Mouse (Mus musculus) large intestine, adult 2 months (tissue): ENCODE results near the gene Six6. TPM values are rescaled to one million over a fixed set of nuclear protein-coding genes. Genes with fewer than 3 reads are reported as not detected.

Experiments
- DNase-seq: peaks from one replicate; pipeline ENCODE4 v3.0.0-alpha.2; 2012; ENCODE audit warnings: low read depth, low spot score
- WGBS: fragments of 180-500 bp; shearing (Covaris S2); methylation state at CpG from one replicate; pipeline ENCODE4 v1.1.7; 2018; 5-methylcytosine and 5-hydroxymethylcytosine counted together
- polyA plus RNA-seq: library from polyadenylated mRNA; depleted of rRNA; stranded (reverse); fragments of >200 nt; gene quantifications from 2 replicates; pipeline ENCODE4 v1.2.3, GENCODE M21; 2012; rRNA removed

The Six6 gene
- polyA plus RNA-seq, 1 experiment = not detected

GRCm38 (mm10) chr12:72953858-72954257 lies 14.2 kb downstream of the Six6 start:
- WGBS = 85% methylated on average over 5 of the region's 5 CpGs
- no peak for DNase-seq

GRCm38 (mm10) chr12:72954906-72955305 lies 15.2 kb downstream of the Six6 start:
- WGBS = 32% methylated on average over 4 of the region's 4 CpGs
- no peak for DNase-seq

GRCm38 (mm10) chr12:72957829-72958424 lies 18.2 kb downstream of the Six6 start:
- WGBS = 57% methylated on average over 6 of the region's 6 CpGs
- DNase-seq = no peak

- 93% methylated on average over 3 of the region's 3 CpGs for WGBS
- DNase-seq = no peak
Observed at GRCm38 (mm10) chr12:72958446-72958845, 18.8 kb downstream of the Six6 start.

- DNase-seq = no peak
- WGBS = 67% methylated on average over 6 of the region's 6 CpGs
Observed at GRCm38 (mm10) chr12:72962761-72963160, 23.1 kb downstream of the Six6 start.

GRCm38 (mm10) chr12:72967541-72967940 lies 27.8 kb downstream of the Six6 start:
- DNase-seq = no peak
- 81% methylated on average over 7 of the region's 7 CpGs for WGBS

- WGBS = 71% methylated on average over 14 of the region's 14 CpGs
- no peak for DNase-seq
Observed at GRCm38 (mm10) chr12:72970620-72971019, 30.9 kb downstream of the Six6 start.

GRCm38 (mm10) chr12:72973161-72973560 lies 33.5 kb downstream of the Six6 start:
- 2% methylated on average over 6 of the region's 6 CpGs for WGBS
- peak; percentile 21 for DNase-seq

- no peak for DNase-seq
- 14% methylated on average over 7 of the region's 7 CpGs for WGBS
Observed at GRCm38 (mm10) chr12:72976172-72976571, 36.5 kb downstream of the Six6 start.

GRCm38 (mm10) chr12:72976718-72977117 lies 37.0 kb downstream of the Six6 start:
- 2% methylated on average over 12 of the region's 12 CpGs for WGBS
- peak; percentile 10 for DNase-seq

- WGBS = 64% methylated on average over 3 of the region's 3 CpGs
- no peak for DNase-seq
Observed at GRCm38 (mm10) chr12:72977851-72978250, 38.2 kb downstream of the Six6 start.

GRCm38 (mm10) chr12:72979236-72979635 lies 39.5 kb downstream of the Six6 start:
- WGBS = 66% methylated on average over 5 of the region's 5 CpGs
- DNase-seq = no peak

- 48% methylated on average over 10 of the region's 10 CpGs for WGBS
- no peak for DNase-seq
Observed at GRCm38 (mm10) chr12:72982616-72983015, 42.9 kb downstream of the Six6 start.

- DNase-seq = no peak
- WGBS = 42% methylated on average over 8 of the region's 8 CpGs
Observed at GRCm38 (mm10) chr12:72983071-72983857, 43.6 kb downstream of the Six6 start.

Other genes with a start within 250 kb of the Six6 start
- 50.4 and 68.0 TPM in 2 replicates for gene Ppm1a, start 182.4 kb upstream of the Six6 start, polyA plus RNA-seq
- not detected in 2 replicates for gene 4930447C04Rik, start 882 bp downstream of the Six6 start, polyA plus RNA-seq
- gene Six1, start 114.0 kb downstream of the Six6 start, polyA plus RNA-seq = not detected in 2 replicates
- gene Six4, start 173.6 kb downstream of the Six6 start, polyA plus RNA-seq = 0.11 and 0.14 TPM in 2 replicates
- gene Mnat1, start 183.8 kb downstream of the Six6 start, polyA plus RNA-seq = 3.8 TPM in 2 replicates